Mouse (Mus musculus) liver, embryonic 14.5 days (tissue): ENCODE measurements around the gene Tmem191c. TPM values are rescaled to one million over a fixed set of nuclear protein-coding genes. Genes with fewer than 3 reads are reported as not detected.

Experiments
- ATAC-seq: fragments of 200-750 bp; cut with Nextera tagmentation; 2 replicates; pipeline ENCODE4 v1.8.0; 2017; ENCODE audit warnings: moderate number of reproducible peaks, mild to moderate bottlenecking, moderate library complexity; ENCODE audit not compliant: insufficient read depth
- DNase-seq, 3 experiments: peaks; one replicate each; pipeline ENCODE4 v3.0.0-alpha.2; 2012 to 2013; ENCODE audit warnings: low read depth in 3 of 3, low spot score in 3 of 3
- H3K27ac ChIP-seq: fragments of 300-500 bp; sonication (generic); 2 replicates; pipeline ENCODE4 v1.5.1; 2014; ENCODE audit warnings: moderate library complexity, mild to moderate bottlenecking, control low read depth, inconsistent platforms
- H3K27me3 ChIP-seq: fragments of 300-500 bp; sonication (generic); 2 replicates; pipeline ENCODE4 v1.6.1; 2014; ENCODE audit warnings: mild to moderate bottlenecking, low read length, moderate library complexity; ENCODE audit not compliant: control insufficient read depth, insufficient read depth
- H3K36me3 ChIP-seq: fragments of 300-500 bp; sonication (generic); replicated peaks from 2 replicates; pipeline ENCODE4 v1.6.1; 2014; ENCODE audit warnings: low read depth; ENCODE audit not compliant: control insufficient read depth, insufficient read depth
- H3K4me1 ChIP-seq, 2 experiments: fragments of 200-500 bp in 1 of 2; fragments of 300-500 bp in 1 of 2; sonication (generic) in 1 of 2; replicated peaks; 2 replicates each; pipeline ENCODE4 v1.6.1; 2012 to 2014; ENCODE audit warnings: antibody characterized with exemption in 1 of 2, inconsistent platforms in 1 of 2, low read length in 1 of 2; ENCODE audit not compliant: control insufficient read depth in 2 of 2, insufficient read depth in 2 of 2
- H3K4me2 ChIP-seq: fragments of 300-500 bp; sonication (generic); 2 replicates; pipeline ENCODE4 v1.6.1; 2014; ENCODE audit warnings: low read depth, mild to moderate bottlenecking, control low read depth, moderate library complexity
- H3K4me3 ChIP-seq, 2 experiments: fragments of 200-500 bp in 1 of 2; fragments of 300-500 bp in 1 of 2; sonication (generic) in 1 of 2; 2 replicates each; pipeline ENCODE4 v1.5.1; 2012 to 2014; ENCODE audit warnings: low read depth in 2 of 2, low read length in 2 of 2, mild to moderate bottlenecking in 2 of 2, control low read depth in 1 of 2, inconsistent platforms in 1 of 2, moderate library complexity in 1 of 2; ENCODE audit not compliant: insufficient read depth in 1 of 2
- H3K9ac ChIP-seq: fragments of 300-500 bp; sonication (generic); replicated peaks from 2 replicates; pipeline ENCODE4 v1.6.1; 2014; ENCODE audit warnings: mild to moderate bottlenecking, control low read depth, moderate library complexity
- H3K9me3 ChIP-seq: fragments of 300-500 bp; sonication (generic); 2 replicates; pipeline ENCODE4 v1.6.1; 2016; ENCODE audit warnings: low read length, mixed read lengths; ENCODE audit not compliant: control insufficient read depth
- CTCF ChIP-seq: IDR thresholded peaks from 2 replicates; pipeline ENCODE4 v1.5.1; 2016; ENCODE audit warnings: antibody characterized with exemption, low read depth, control low read depth
- EP300 ChIP-seq: IDR thresholded peaks from 2 replicates; pipeline ENCODE4 v1.6.1; 2016; ENCODE audit warnings: antibody characterized with exemption, low read depth
- WGBS: fragments of 180-500 bp; shearing (Covaris S2); extraction: QIAGEN DNeasy Blood & Tissue Kit; methylation state at CpG from one replicate; pipeline ENCODE4 v1.1.7; 2014; ENCODE audit not compliant: insufficient replicate concordance; 5-methylcytosine and 5-hydroxymethylcytosine counted together
- polyA plus RNA-seq, 2 experiments: library from polyadenylated mRNA; depleted of rRNA in 1 of 2; stranded (reverse) in 1 of 2; unstranded in 1 of 2; fragments of >200 nt; fragmentation: Nextera tagmentation in 1 of 2; extraction: Ambion mirVana in 1 of 2; gene quantifications; 2 replicates each; pipeline versions ENCODE4 v1.2.1 to v1.2.3; 2012 to 2014

Gene Tmem191c
- polyA plus RNA-seq, 2 experiments, result 1.6 to 4.3 TPM

GRCm38 (mm10) chr16:17300818-17301217, 24.9 kb downstream of the Tmem191c start:
- DNase-seq (no peak), ATAC-seq (no peak)
- H3K9ac ChIP-seq, result no peak overlapping the region
- H3K4me3 ChIP-seq, result no peak overlapping the region
- no peak overlapping the region for H3K4me2 ChIP-seq
- no peaks in the 10 kb centered on the region for H3K36me3 ChIP-seq
- no peaks in the 10 kb centered on the region for H3K4me1 ChIP-seq
- TF ChIP-seq EP300 (no peak), CTCF (no peak)
- WGBS, result 89% methylated on average over 3 of the region's 3 CpGs
- H3K9me3 ChIP-seq, result no peaks in the 10 kb centered on the region
- H3K27me3 ChIP-seq, result no peaks in the 10 kb centered on the region
- no peak overlapping the region for H3K27ac ChIP-seq

- no peak overlapping the region for H3K4me3 ChIP-seq
- no peak overlapping the region for H3K9ac ChIP-seq
- DNase-seq (no peak), ATAC-seq (no peak)
- H3K27me3 ChIP-seq, result no peaks in the 10 kb centered on the region
- no peaks in the 10 kb centered on the region for H3K4me1 ChIP-seq
- H3K27ac ChIP-seq, result no peak overlapping the region
- WGBS, result 76% methylated on average over 5 of the region's 5 CpGs
- no peaks in the 10 kb centered on the region for H3K36me3 ChIP-seq
- no peaks in the 10 kb centered on the region for H3K9me3 ChIP-seq
- H3K4me2 ChIP-seq, result no peak overlapping the region
- no peak for TF ChIP-seq EP300
- no peak for TF ChIP-seq CTCF
Measured at GRCm38 (mm10) chr16:17303521-17304245, 27.8 kb downstream of the Tmem191c start.

- no peaks in the 10 kb centered on the region for H3K4me1 ChIP-seq
- 80% methylated on average over 5 of the region's 5 CpGs for WGBS
- DNase-seq (no peak), ATAC-seq (no peak)
- no peaks in the 10 kb centered on the region for H3K9me3 ChIP-seq
- H3K4me2 ChIP-seq, result no peak overlapping the region
- no peak overlapping the region for H3K27ac ChIP-seq
- no peak overlapping the region for H3K4me3 ChIP-seq
- no peaks in the 10 kb centered on the region; the same call in 1 of the 2 replicates for H3K36me3 ChIP-seq
- no peaks in the 10 kb centered on the region for H3K27me3 ChIP-seq
- TF ChIP-seq EP300 (no peak), CTCF (no peak)
- H3K9ac ChIP-seq, result no peak overlapping the region
Measured at GRCm38 (mm10) chr16:17307461-17307860, 31.6 kb downstream of the Tmem191c start.

GRCm38 (mm10) chr16:17309036-17309435, 33.2 kb downstream of the Tmem191c start:
- no peaks in the 10 kb centered on the region; the same call in 1 of the 2 replicates for H3K36me3 ChIP-seq
- 84% methylated on average over 10 of the region's 10 CpGs for WGBS
- H3K4me1 ChIP-seq, result no peaks in the 10 kb centered on the region
- H3K27ac ChIP-seq, result no peak overlapping the region
- H3K4me3 ChIP-seq, result no peak overlapping the region
- no peak overlapping the region for H3K9ac ChIP-seq
- TF ChIP-seq CTCF (no peak), EP300 (no peak)
- no peaks in the 10 kb centered on the region for H3K27me3 ChIP-seq
- no peak for DNase-seq
- H3K9me3 ChIP-seq, result no peaks in the 10 kb centered on the region
- ATAC-seq, result no peak
- no peak overlapping the region for H3K4me2 ChIP-seq

- no peak overlapping the region for H3K9ac ChIP-seq
- 82% methylated on average over 5 of the region's 5 CpGs for WGBS
- DNase-seq, result no peak
Measured at GRCm38 (mm10) chr16:17312531-17312930, 36.7 kb downstream of the Tmem191c start.

More at GRCm38 (mm10) chr16:17312531-17312930, 36.7 kb downstream of the Tmem191c start:
- H3K9me3 ChIP-seq, result no peaks in the 10 kb centered on the region
- no peak overlapping the region for H3K4me3 ChIP-seq
- no peaks in the 10 kb centered on the region; the same call in 1 of the 2 replicates for H3K36me3 ChIP-seq
- no peaks in the 10 kb centered on the region for H3K4me1 ChIP-seq
- ATAC-seq, result no peak
- no peak overlapping the region for H3K27ac ChIP-seq
- H3K27me3 ChIP-seq, result no peaks in the 10 kb centered on the region
- TF ChIP-seq EP300 (no peak), CTCF (no peak)
- no peak overlapping the region for H3K4me2 ChIP-seq
